Mouse (Mus musculus) heart, adult 2 months (tissue): ENCODE measurements around the gene Otud4. TPM values are rescaled to one million over a fixed set of nuclear protein-coding genes. Genes with fewer than 3 reads are reported as not detected.
"Not testable (repeated sequence)": the region's sequence is repeated elsewhere in the genome, so short reads cannot be mapped to it uniquely, and the experiment has no call there.

Source experiments
- DNase-seq, 2 experiments: peaks; one replicate each; pipeline ENCODE4 v3.0.0; 2021
- H3K27ac ChIP-seq: fragments of 200-600 bp; 2 replicates; pipeline ENCODE4 v1.8.1; 2022
- H3K27me3 ChIP-seq: fragments of 200-500 bp; 2 replicates; pipeline ENCODE4 v1.6.1; 2012; ENCODE audit warnings: mild to moderate bottlenecking, low read length, inconsistent platforms, mixed read lengths; ENCODE audit not compliant: control insufficient read depth, insufficient read depth
- H3K36me3 ChIP-seq: fragments of 200-500 bp; 2 replicates; pipeline ENCODE4 v1.6.1; 2012; ENCODE audit warnings: low read length, inconsistent platforms; ENCODE audit not compliant: control insufficient read depth, insufficient read depth
- H3K4me1 ChIP-seq: fragments of 200-500 bp; 2 replicates; pipeline ENCODE4 v1.6.1; 2011; ENCODE audit warnings: low read length; ENCODE audit not compliant: control insufficient read depth, insufficient read depth
- H3K4me3 ChIP-seq: fragments of 200-600 bp; 2 replicates; pipeline ENCODE4 v1.8.1; 2022
- H3K79me2 ChIP-seq: fragments of 200-500 bp; replicated peaks from 2 replicates; pipeline ENCODE4 v1.6.1; 2012; ENCODE audit warnings: mild to moderate bottlenecking, inconsistent platforms, low read length, moderate library complexity, mixed read lengths; ENCODE audit not compliant: control insufficient read depth, insufficient read depth
- H3K9ac ChIP-seq: fragments of 200-500 bp; 2 replicates; pipeline ENCODE4 v1.6.1; 2012; ENCODE audit warnings: low read depth, mild to moderate bottlenecking, control low read depth, inconsistent platforms, low read length, mixed read lengths
- CTCF ChIP-seq: fragments of 200-600 bp; IDR thresholded peaks from 2 replicates; pipeline ENCODE4 v1.8.1; 2022; ENCODE audit warnings: antibody characterized with exemption, mild to moderate bottlenecking, moderate library complexity
- EP300 ChIP-seq: fragments of 200-500 bp; IDR thresholded peaks from 2 replicates; pipeline ENCODE4 v1.6.1; 2011; ENCODE audit warnings: low read depth, low read length, control low read depth; ENCODE audit not compliant: insufficient read depth
- POLR2A ChIP-seq: fragments of 200-500 bp; IDR thresholded peaks from 2 replicates; pipeline ENCODE4 v1.6.1; 2011; ENCODE audit warnings: mild to moderate bottlenecking, low read depth, low read length, control low read depth; ENCODE audit not compliant: insufficient read depth
- WGBS: fragments of 180-500 bp; shearing (Covaris S2); methylation state at CpG from one replicate; pipeline ENCODE4 v1.1.7; 2018; 5-methylcytosine and 5-hydroxymethylcytosine counted together
- intact Hi-C: fragments of 180-260 bp; cut with DNase I; formaldehyde crosslinking; loops from one replicate; pipeline ENCODE4 v1.15.1; 2025
- polyA plus RNA-seq: library from polyadenylated mRNA; depleted of rRNA; stranded (reverse); fragments of >200 nt; gene quantifications from 2 replicates; pipeline ENCODE4 v1.2.3, GENCODE M21; 2012
- total RNA-seq, 2 experiments: library from RNA; stranded (reverse); gene quantifications; 2 replicates each; pipeline ENCODE4 v1.2.3; 2021

Otud4 gene
- total and polyA plus RNA-seq, 3 experiments, result 19.1 to 49.0 (median 43.9) TPM

DNA sequence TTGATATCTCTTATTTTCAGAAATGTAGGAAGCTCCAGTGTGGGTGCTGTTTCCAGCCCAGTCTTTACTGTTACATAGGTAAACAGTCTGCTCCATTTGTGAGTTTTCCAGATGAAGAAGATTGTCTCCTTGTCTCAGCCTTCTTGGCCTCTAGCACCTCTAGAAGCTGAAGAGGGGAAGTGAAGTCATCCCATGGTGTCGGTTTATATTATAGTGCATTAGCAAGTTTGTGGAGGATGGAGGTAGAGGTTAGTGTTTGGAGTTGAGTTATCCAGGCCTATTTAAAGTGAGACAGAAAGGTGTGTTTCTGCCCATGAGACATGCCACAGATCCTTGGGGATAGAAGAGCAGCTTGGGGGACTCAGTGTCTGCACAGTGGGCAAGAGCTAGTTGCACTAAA lies 1.7 kb downstream of the Otud4 start:
- Histone ChIP-seq H3K9ac (peak overlapping the region; percentile 59), H3K79me2 (peaks cover 4% of the 10 kb centered on the region), H3K36me3 (peaks cover 29% of the 10 kb centered on the region), H3K27me3 (no peaks in the 10 kb centered on the region), H3K4me1 (peaks cover 3% of the 10 kb centered on the region; the same call in 1 of the 2 replicates), H3K27ac (peak overlapping the region; percentile 95), H3K4me3 (peak overlapping the region; percentile 95)
- 5% methylated on average over 1 of the region's 1 CpGs for WGBS
- TF ChIP-seq CTCF, result no peak
- TF ChIP-seq EP300, result no peak
- TF ChIP-seq POLR2A, result no peak
- no peak for DNase-seq
- intact Hi-C loops, result no loop called here

DNA sequence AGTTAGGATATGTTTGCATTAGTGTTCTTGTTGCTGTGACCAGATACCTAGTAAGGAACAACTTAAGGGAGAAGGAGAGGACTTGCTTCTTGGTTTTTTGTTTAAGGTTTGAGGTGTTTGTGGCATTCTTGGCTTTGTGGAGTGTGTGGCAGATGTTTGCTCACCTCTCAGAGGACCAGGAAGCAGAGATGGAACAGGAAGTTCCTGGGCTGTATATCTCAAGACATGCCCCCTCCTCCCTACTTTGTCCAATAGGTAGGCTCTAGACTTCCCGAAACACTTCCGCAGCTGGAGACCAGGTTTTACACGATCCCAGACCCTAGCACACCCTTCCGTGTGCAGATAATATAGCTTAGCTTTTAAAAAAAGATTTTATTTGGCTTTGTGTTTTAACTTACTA lies 10.2 kb downstream of the Otud4 start:
- Histone ChIP-seq H3K4me3 (no peak overlapping the region), H3K27ac (no peak overlapping the region), H3K36me3 (peaks cover 33% of the 10 kb centered on the region), H3K9ac (no peak overlapping the region), H3K79me2 (peaks cover 3% of the 10 kb centered on the region; the same call in 1 of the 2 replicates), H3K4me1 (no peaks in the 10 kb centered on the region; the same call in 1 of the 2 replicates), H3K27me3 (no peaks in the 10 kb centered on the region)
- no peak for TF ChIP-seq POLR2A
- TF ChIP-seq EP300, result no peak
- TF ChIP-seq CTCF, result no peak
- 84% methylated on average over 4 of the region's 4 CpGs for WGBS
- no peak for DNase-seq
- intact Hi-C loops, result no loop called here

DNA sequence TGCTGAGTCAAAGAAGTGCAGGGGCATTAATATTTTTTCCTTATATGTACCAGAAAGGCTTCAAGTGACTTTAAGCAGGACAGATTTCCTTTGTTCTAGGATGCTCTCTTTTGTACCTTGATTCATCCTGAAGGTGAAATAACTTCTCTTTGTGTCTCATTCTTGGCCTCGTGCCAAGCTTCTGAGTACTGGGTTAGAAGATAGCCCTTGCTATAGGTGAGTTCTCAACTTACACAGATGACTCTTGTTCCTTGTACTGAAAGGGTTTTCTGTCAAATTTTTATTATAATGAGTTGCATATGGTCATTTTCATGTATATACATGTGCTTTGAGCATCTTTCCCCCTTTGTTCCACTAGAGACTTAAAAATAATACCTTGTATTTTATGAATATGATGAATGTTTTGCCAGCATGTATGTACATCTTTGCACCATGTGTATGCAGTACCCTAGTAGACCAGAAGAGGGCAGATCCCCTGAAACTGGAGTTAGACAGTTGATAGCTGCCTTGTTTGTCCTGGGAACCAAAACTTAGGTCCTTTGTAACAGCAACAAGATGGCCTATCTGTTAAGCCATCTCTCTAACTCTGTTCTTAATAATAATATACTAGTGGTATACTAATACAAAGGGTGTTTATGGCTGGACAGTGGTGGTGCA lies 10.9 kb downstream of the Otud4 start:
- H3K9ac ChIP-seq, result no peak overlapping the region
- WGBS, result 67% methylated on average over 1 of the region's 1 CpGs
- peaks cover 2% of the 10 kb centered on the region; the same call in 1 of the 2 replicates for H3K4me1 ChIP-seq
- H3K27me3 ChIP-seq, result no peaks in the 10 kb centered on the region
- intact Hi-C loops, result no loop called here
- TF ChIP-seq CTCF (peak; percentile 76), EP300 (no peak)
- no peak overlapping the region for H3K27ac ChIP-seq
- H3K79me2 ChIP-seq, result peaks cover 1% of the 10 kb centered on the region; the same call in 1 of the 2 replicates
- H3K4me3 ChIP-seq, result no peak overlapping the region
- no peak for DNase-seq
- peaks cover 32% of the 10 kb centered on the region for H3K36me3 ChIP-seq

DNA sequence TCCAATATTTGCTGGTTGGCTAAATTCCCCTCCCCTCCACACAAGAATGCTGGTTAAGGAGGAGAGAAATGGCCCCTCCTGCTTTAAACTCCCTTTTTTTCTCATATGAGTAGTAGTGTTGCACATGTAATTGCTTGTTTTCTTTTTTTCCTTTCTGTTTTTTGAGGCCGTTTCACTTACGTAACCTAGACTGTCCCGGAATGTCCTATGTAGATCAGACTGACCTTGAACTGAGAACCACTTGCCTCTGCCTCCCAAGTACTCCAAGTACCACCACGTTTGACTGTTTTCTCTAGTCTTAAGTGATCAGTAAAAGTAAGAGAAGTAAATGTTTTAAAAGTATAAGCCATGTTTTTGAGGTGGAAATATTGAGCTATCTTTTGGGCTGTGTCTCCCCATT lies 14.3 kb downstream of the Otud4 start:
- H3K4me1 ChIP-seq, result peaks cover 2% of the 10 kb centered on the region; the same call in 1 of the 2 replicates
- H3K4me3 ChIP-seq, result no peak overlapping the region
- no peak overlapping the region for H3K27ac ChIP-seq
- H3K36me3 ChIP-seq, result peaks cover 31% of the 10 kb centered on the region
- TF ChIP-seq POLR2A, result no peak
- no peak for TF ChIP-seq CTCF
- H3K79me2 ChIP-seq, result no peaks in the 10 kb centered on the region
- DNase-seq, result no peak
- 61% methylated on average over 4 of the region's 4 CpGs for WGBS
- no peak overlapping the region for H3K9ac ChIP-seq
- intact Hi-C loops, result no loop called here
- no peaks in the 10 kb centered on the region for H3K27me3 ChIP-seq

DNA sequence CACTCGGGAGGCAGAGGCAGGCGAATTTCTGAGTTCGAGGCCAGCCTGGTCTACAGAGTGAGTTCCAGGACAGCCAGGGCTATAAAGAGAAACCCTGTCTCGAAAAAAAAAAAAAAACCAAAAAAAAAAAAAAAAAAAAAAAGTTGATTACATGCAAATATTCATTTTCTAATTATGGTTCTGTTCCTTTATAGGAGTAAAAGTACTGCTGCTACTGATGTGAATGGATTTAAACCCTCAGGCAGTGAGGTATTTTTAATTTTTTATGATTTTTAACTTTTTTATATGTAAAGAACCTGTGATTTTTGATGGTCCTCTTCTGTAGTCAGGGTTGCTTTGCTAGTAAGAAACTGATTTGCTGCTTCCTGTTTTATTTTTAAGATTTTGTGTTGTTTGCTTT lies 19.3 kb downstream of the Otud4 start:
- H3K36me3 ChIP-seq, result peaks cover 21% of the 10 kb centered on the region
- H3K4me1 ChIP-seq, H3K4me3 ChIP-seq, H3K79me2 ChIP-seq, H3K9ac ChIP-seq, H3K27me3 ChIP-seq, intact Hi-C loops, DNase-seq, H3K27ac ChIP-seq: not testable (repeated sequence)
- WGBS, result 83% methylated on average over 4 of the region's 4 CpGs

DNA sequence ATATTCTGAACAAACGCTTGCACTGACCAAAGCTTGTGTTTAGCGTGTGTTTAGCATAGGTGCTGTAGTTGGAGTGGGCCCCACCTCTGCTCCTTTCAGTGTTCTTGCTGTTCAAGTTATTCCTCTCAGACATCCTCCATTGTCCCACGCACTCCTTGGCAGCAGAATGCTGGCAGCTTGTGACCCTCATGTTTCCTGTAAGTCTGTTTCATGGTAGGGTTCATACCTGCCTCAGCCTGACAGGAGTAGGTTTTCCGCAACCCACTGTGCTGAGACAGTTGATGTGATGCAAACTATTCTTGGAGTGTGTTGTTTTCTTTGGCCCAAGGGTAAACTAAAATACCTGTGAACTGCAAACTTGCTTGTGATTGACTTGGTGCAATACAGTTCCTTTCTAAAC lies 37.0 kb downstream of the Otud4 start:
- no peak overlapping the region for H3K27ac ChIP-seq
- no peak for DNase-seq
- intact Hi-C loops, result no loop called here
- no peak overlapping the region for H3K9ac ChIP-seq
- no peak overlapping the region for H3K4me3 ChIP-seq
- WGBS, result 89% methylated on average over 4 of the region's 4 CpGs
- TF ChIP-seq CTCF, result no peak
- TF ChIP-seq EP300, result no peak
- TF ChIP-seq POLR2A, result no peak
- H3K27me3 ChIP-seq, result no peaks in the 10 kb centered on the region
- peaks cover 3% of the 10 kb centered on the region for H3K4me1 ChIP-seq
- H3K79me2 ChIP-seq, result no peaks in the 10 kb centered on the region
- peaks cover 2% of the 10 kb centered on the region; the same call in 1 of the 2 replicates for H3K36me3 ChIP-seq
